Mouse (Mus musculus) kidney, postnatal 0 days (tissue): ENCODE measurements around the gene Gad1. TPM values are rescaled to one million over a fixed set of nuclear protein-coding genes. Genes with fewer than 3 reads are reported as not detected.

ENCODE experiments used
- ATAC-seq: fragments of 200-750 bp; cut with Nextera tagmentation; replicated peaks from 2 replicates; pipeline ENCODE4 v1.8.0; 2017; ENCODE audit warnings: low read depth, moderate number of reproducible peaks, moderate TSS enrichment, moderate library complexity; ENCODE audit not compliant: low FRiP score
- DNase-seq: peaks from one replicate; pipeline ENCODE4 v3.0.0-alpha.2; 2016; ENCODE audit warnings: low spot score
- H3K27ac ChIP-seq: fragments of 300-500 bp; sonication (generic); 2 replicates; pipeline ENCODE4 v1.5.1; 2014; ENCODE audit warnings: mild to moderate bottlenecking
- H3K27me3 ChIP-seq: fragments of 300-500 bp; sonication (generic); 2 replicates; pipeline ENCODE4 v1.6.1; 2014; ENCODE audit warnings: low read length, mixed read lengths; ENCODE audit not compliant: insufficient read depth
- H3K36me3 ChIP-seq: fragments of 300-500 bp; sonication (generic); 2 replicates; pipeline ENCODE4 v1.6.1; 2014; ENCODE audit warnings: low read length, mixed read lengths; ENCODE audit not compliant: insufficient read depth
- H3K4me1 ChIP-seq: fragments of 300-500 bp; sonication (generic); replicated peaks from 2 replicates; pipeline ENCODE4 v1.6.1; 2014; ENCODE audit warnings: antibody characterized with exemption, low read length, mixed read lengths; ENCODE audit not compliant: insufficient read depth
- H3K4me2 ChIP-seq: fragments of 300-500 bp; sonication (generic); 2 replicates; pipeline ENCODE4 v1.6.1; 2014; ENCODE audit warnings: mild to moderate bottlenecking, low read length, moderate library complexity, mixed read lengths
- H3K4me3 ChIP-seq: fragments of 300-500 bp; sonication (generic); replicated peaks from 2 replicates; pipeline ENCODE4 v1.5.1; 2014; ENCODE audit warnings: low read depth, low read length
- H3K9ac ChIP-seq: fragments of 300-500 bp; sonication (generic); 2 replicates; pipeline ENCODE4 v1.6.1; 2014; ENCODE audit warnings: low read depth, low read length
- H3K9me3 ChIP-seq: fragments of 300-500 bp; sonication (generic); replicated peaks from 2 replicates; pipeline ENCODE4 v1.6.1; 2016; ENCODE audit warnings: low read length, inconsistent platforms, mixed read lengths
- CTCF ChIP-seq: IDR thresholded peaks from 2 replicates; pipeline ENCODE4 v1.5.1; 2016; ENCODE audit warnings: antibody characterized with exemption, low read depth, mild to moderate bottlenecking, moderate library complexity
- WGBS: fragments of 180-500 bp; shearing (Covaris S2); extraction: QIAGEN DNeasy Blood & Tissue Kit; methylation state at CpG from one replicate; pipeline ENCODE4 v1.1.7; 2014; 5-methylcytosine and 5-hydroxymethylcytosine counted together
- polyA plus RNA-seq: library from polyadenylated mRNA; unstranded; fragments of >200 nt; fragmentation: Nextera tagmentation; extraction: Ambion mirVana; gene quantifications from 2 replicates; pipeline ENCODE4 v1.2.1, GENCODE M21; 2015

The Gad1 gene
- polyA plus RNA-seq, 1 experiment from 2014 or later: 0.25 TPM

GRCm38 (mm10) chr2:70616617-70617016, 63.7 kb downstream of the Gad1 start:
- H3K9ac ChIP-seq: no peak overlapping the region
- H3K4me2 ChIP-seq: no peak overlapping the region
- no peak for TF ChIP-seq CTCF
- H3K27ac ChIP-seq: no peak overlapping the region
- WGBS: 62% methylated on average over 3 of the region's 3 CpGs
- DNase-seq (no peak), ATAC-seq (no peak)
- no peaks in the 10 kb centered on the region for H3K27me3 ChIP-seq
- no peak overlapping the region for H3K4me3 ChIP-seq
- no peaks in the 10 kb centered on the region for H3K36me3 ChIP-seq
- H3K4me1 ChIP-seq: no peaks in the 10 kb centered on the region
- no peaks in the 10 kb centered on the region for H3K9me3 ChIP-seq

DNA sequence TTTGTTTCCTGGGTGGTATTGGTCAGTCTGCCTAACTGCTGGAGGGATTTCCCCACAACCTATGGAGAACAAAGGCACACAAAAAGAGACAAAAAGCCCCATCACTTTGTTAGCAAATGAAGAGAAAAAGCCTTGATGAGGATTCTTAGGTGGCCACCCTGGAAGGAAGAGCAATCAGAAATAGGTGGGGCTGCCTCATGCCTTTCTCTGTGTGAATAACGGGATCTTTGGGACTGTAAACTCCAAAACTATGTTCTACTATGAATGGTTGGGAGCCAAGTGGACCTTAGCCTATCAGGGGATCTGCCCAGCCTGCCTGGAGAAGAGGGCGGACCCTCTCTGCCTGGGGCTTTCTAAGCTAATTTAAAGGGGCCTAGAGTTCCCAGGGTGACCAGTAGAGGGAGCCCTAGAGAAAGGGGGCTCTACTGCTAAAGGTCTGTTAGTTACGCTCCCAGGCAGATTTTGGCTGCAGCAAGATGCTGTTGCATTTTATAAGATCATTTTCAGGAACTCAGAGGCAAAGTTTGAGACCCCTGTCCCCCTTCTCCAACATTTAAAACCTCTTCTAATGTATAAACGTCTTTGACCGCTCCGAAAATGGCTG, 66.5 kb downstream of the Gad1 start:
- WGBS: 80% methylated on average over 6 of the region's 6 CpGs
- TF ChIP-seq CTCF: peak; percentile 26; the same call in 1 of the 2 replicates
- no peak for DNase-seq

GRCm38 (mm10) chr2:70620225-70620624, 67.4 kb downstream of the Gad1 start:
- no peaks in the 10 kb centered on the region for H3K27me3 ChIP-seq
- no peak overlapping the region for H3K27ac ChIP-seq
- H3K4me1 ChIP-seq: no peaks in the 10 kb centered on the region
- DNase-seq (peak; percentile 70), ATAC-seq (no peak)
- H3K9me3 ChIP-seq: no peaks in the 10 kb centered on the region
- TF ChIP-seq CTCF: peak; percentile 83
- H3K9ac ChIP-seq: no peak overlapping the region
- 28% methylated on average over 6 of the region's 6 CpGs for WGBS
- H3K36me3 ChIP-seq: no peaks in the 10 kb centered on the region
- no peak overlapping the region for H3K4me3 ChIP-seq
- H3K4me2 ChIP-seq: no peak overlapping the region

More for the DNA sequence above, 66.5 kb downstream of the Gad1 start:
- no peak for ATAC-seq
- no peaks in the 10 kb centered on the region for H3K9me3 ChIP-seq
- no peaks in the 10 kb centered on the region for H3K36me3 ChIP-seq
- no peak overlapping the region for H3K27ac ChIP-seq
- no peaks in the 10 kb centered on the region for H3K4me1 ChIP-seq
- no peaks in the 10 kb centered on the region for H3K27me3 ChIP-seq
- H3K4me3 ChIP-seq: no peak overlapping the region
- H3K4me2 ChIP-seq: no peak overlapping the region
- no peak overlapping the region for H3K9ac ChIP-seq

GRCm38 (mm10) chr2:70622244-70622643, 69.4 kb downstream of the Gad1 start:
- Histone ChIP-seq H3K9me3 (no peaks in the 10 kb centered on the region), H3K9ac (no peak overlapping the region), H3K4me3 (no peak overlapping the region), H3K27ac (no peak overlapping the region), H3K27me3 (no peaks in the 10 kb centered on the region), H3K4me1 (no peaks in the 10 kb centered on the region), H3K4me2 (no peak overlapping the region), H3K36me3 (no peaks in the 10 kb centered on the region)
- ATAC-seq (no peak), DNase-seq (no peak)
- TF ChIP-seq CTCF: no peak
- 56% methylated on average over 4 of the region's 4 CpGs for WGBS

DNA sequence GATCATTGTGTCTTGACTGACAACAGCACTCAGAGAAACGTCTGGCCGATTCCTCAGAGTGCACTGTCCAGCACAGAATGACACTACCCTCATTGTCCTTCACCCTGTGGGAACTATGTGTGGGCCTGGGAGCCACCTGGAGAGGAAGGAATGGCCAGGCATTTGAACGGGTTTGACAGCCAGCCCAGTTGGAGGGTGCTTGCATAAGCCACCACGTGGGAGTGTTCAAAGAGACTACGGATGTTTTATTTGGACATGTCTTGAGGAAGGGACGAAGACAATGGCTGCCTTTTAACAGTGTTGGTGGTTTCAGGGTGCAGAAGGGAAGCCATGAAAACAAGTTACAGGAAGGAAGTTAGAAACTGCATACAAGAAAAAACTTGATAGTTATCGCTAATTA, 72.9 kb downstream of the Gad1 start:
- no peak overlapping the region for H3K4me2 ChIP-seq
- no peak overlapping the region for H3K9ac ChIP-seq
- no peaks in the 10 kb centered on the region for H3K9me3 ChIP-seq
- H3K4me1 ChIP-seq: no peaks in the 10 kb centered on the region
- DNase-seq: no peak
- H3K27ac ChIP-seq: no peak overlapping the region
- ATAC-seq: no peak
- no peak for TF ChIP-seq CTCF
- WGBS: 50% methylated on average over 7 of the region's 7 CpGs
- H3K27me3 ChIP-seq: no peaks in the 10 kb centered on the region
- H3K4me3 ChIP-seq: no peak overlapping the region
- H3K36me3 ChIP-seq: no peaks in the 10 kb centered on the region

- 82% methylated on average over 12 of the region's 12 CpGs for WGBS
- no peak for ATAC-seq
- no peaks in the 10 kb centered on the region for H3K9me3 ChIP-seq
Measured at GRCm38 (mm10) chr2:70628397-70628796, 75.5 kb downstream of the Gad1 start.

DNA sequence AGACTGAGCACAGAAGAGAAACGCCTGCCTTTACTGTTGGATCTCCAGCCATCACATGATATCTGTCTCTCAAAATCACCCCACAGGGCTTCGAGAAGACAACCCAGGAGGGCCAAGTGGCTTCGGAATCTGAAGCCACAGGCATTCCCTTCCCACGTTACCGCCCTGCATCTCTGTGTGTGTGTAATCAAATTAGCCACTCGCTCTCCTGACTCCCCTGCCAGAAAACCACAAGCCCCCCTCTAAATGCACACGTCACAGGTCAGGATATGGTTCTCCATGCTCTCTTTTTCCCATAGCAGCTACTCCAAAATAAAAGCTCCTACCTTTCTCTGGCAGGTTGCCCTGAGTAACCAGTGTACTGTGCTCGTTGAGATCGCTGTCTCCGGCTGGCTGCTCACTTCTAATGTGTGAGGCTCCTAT, 76.5 kb downstream of the Gad1 start:
- peak overlapping the region; percentile 45 for H3K4me2 ChIP-seq
- 11% methylated on average over 10 of the region's 10 CpGs for WGBS
- no peaks in the 10 kb centered on the region for H3K9me3 ChIP-seq
- H3K4me1 ChIP-seq: no peaks in the 10 kb centered on the region
- DNase-seq (peak; percentile 94), ATAC-seq (peak; percentile 89)
- peak overlapping the region; percentile 16; the same call in 1 of the 2 replicates for H3K4me3 ChIP-seq
- no peak overlapping the region for H3K9ac ChIP-seq
- no peak overlapping the region for H3K27ac ChIP-seq
- no peaks in the 10 kb centered on the region for H3K27me3 ChIP-seq
- no peaks in the 10 kb centered on the region for H3K36me3 ChIP-seq
- no peak for TF ChIP-seq CTCF

More at GRCm38 (mm10) chr2:70628397-70628796, 75.5 kb downstream of the Gad1 start:
- no peak overlapping the region for H3K9ac ChIP-seq
- no peak for DNase-seq
- no peak overlapping the region for H3K27ac ChIP-seq
- no peaks in the 10 kb centered on the region for H3K27me3 ChIP-seq
- no peak for TF ChIP-seq CTCF
- H3K4me1 ChIP-seq: no peaks in the 10 kb centered on the region
- H3K36me3 ChIP-seq: no peaks in the 10 kb centered on the region
- no peak overlapping the region for H3K4me2 ChIP-seq
- no peak overlapping the region for H3K4me3 ChIP-seq
